Mouse (Mus musculus) left cerebral cortex, postnatal 10 days (tissue): ENCODE measurements around the gene Rad51b. TPM values are rescaled to one million over a fixed set of nuclear protein-coding genes. Genes with fewer than 3 reads are reported as not detected.

ENCODE experiments used
- DNase-seq, 2 experiments: peaks; one replicate each; pipeline ENCODE4 v3.0.0; 2021 to 2022; ENCODE audit warnings: low spot score in 2 of 2, mixed read lengths in 1 of 2; ENCODE audit errors: extremely low spot score in 1 of 2
- intact Hi-C: fragments of 180-260 bp; cut with DNase I; formaldehyde crosslinking; loops from one replicate; pipeline ENCODE4 v1.15.1; 2025
- total RNA-seq, 2 experiments: library from RNA; stranded (reverse); gene quantifications; 2 replicates each; pipeline ENCODE4 v1.2.3; 2021

The Rad51b gene
- total RNA-seq, 2 experiments from 2014 or later, result 0.43 to 0.71 TPM

- no peak for DNase-seq
- intact Hi-C loops, result no loop called here
Measured at GRCm38 (mm10) chr12:79455061-79455847, 158.2 kb downstream of the Rad51b start.

DNA sequence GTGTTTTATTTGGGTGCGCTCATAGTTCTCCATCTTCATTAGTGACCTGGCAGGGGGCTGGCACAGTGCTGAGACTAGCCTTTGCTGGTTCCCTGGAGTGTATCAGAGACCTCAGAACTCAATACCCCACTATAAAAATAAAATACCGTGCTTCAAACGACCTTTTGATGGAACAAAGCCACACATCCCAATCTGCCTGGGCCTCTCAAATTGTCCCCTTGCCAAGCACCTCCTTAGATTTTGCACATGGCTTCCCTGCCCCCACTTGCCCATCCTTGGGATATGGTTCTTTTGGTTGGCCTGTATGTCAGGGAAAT lies 158.7 kb downstream of the Rad51b start:
- DNase-seq, result no peak
- intact Hi-C loops, result no loop called here

DNA sequence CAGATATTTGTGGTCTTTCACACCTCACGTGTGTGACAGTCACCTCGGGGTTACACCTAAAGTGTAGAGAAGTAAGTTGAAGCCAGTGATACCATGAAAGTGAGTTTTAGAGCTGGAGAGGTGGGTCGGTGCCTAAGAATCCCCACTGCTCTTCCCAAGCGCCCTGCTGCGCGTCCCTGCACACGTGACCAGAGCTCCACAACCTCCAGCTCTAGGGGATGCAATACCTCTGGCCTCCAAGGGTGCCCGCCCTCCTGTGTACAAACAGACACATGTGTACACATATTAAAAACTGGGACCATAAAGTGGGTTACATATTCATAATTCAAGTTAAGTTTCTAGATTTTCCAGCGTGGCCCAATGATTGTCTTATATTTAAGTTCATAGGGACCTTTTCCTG lies 159.2 kb downstream of the Rad51b start:
- intact Hi-C loops, result no loop called here
- no peak for DNase-seq

DNA sequence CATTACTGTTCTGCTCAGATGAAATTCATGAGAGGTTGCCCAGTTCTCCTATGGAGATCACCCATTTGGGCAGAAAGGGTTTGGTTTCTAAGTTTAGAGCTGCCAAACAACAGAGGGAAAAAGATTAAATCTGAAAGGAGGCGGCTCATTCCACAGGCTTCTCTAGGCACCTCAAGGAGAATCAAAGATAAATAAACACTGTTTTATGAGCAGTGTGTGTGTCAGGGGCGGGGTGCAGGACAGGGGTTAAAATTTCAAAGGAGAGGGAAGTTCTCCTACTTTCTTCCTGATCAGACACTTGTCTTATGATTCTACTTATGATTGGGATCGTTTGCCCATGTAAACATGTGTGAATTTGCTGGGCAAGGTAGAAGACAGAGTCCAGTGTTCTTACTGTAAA lies 166.3 kb downstream of the Rad51b start:
- DNase-seq, result no peak
- intact Hi-C loops, result no loop called here

DNA sequence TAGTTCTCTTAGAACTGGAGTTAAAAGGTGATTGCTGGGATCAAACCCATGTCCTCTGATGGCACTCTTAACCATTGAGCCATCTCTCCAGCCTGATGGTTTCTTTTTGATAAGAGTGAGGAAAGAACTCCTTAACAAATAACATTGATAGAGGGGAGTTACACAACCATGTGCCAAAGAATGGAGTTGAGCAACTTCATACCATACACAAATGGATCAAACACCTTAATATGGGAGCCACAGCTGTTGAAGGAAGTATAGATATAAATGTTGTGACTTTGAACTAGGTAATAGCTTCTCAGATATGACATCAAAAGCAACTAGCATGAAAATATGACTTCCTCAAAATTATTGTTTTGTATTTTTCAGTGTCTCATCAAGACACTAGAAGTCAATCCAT lies 173.0 kb downstream of the Rad51b start:
- DNase-seq, result no peak
- intact Hi-C loops, result no loop called here

DNA sequence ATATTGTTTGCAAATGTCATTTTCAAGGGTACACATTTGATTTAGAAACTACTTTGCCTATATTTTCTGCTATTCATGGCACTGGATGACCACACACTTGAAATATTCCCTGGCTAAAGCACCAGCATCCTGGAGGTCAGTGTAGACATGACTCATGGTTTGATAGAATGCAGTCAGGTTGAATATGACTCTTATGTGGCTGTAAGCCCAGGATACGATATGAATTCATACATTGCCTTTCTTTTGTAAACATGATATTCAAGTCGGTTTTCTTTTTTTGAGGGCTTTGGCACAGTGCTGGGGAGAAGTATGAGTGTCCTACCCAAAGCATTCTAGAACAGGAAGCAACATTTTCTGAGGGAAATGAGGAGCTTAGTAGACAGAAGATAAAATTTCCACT lies 174.8 kb downstream of the Rad51b start:
- intact Hi-C loops, result no loop called here
- DNase-seq, result no peak

DNA sequence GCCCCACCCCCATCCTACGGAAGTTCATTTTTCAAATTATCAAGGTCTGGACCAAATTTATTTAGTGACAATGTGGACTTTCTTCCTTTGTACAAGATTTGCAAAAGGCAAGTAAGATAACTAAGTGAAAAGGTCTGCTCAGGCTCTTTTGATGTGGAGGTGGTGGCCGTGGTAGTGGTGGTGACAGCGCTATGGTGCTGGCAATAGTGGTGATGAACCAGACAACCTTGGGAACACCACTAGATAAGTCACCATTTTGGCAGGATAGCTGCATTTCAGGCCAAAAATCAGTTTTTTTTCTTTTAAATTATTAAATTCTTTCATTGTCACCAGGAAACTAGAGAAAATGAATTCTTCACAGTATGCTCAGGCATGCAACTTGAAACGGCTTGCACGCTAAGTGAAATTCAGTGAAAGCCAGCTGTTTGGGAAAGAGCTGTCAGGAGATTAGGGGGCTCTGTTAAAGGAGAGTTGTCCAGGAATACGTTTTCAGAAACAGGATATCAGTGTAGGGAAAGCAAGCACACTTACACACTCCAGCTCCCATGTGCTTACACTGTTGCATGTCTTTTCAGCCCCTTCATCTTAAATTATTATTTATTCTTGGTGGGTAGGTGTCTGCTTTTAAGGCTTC lies 179.4 kb downstream of the Rad51b start:
- no peak for DNase-seq
- intact Hi-C loops, result no loop called here

DNA sequence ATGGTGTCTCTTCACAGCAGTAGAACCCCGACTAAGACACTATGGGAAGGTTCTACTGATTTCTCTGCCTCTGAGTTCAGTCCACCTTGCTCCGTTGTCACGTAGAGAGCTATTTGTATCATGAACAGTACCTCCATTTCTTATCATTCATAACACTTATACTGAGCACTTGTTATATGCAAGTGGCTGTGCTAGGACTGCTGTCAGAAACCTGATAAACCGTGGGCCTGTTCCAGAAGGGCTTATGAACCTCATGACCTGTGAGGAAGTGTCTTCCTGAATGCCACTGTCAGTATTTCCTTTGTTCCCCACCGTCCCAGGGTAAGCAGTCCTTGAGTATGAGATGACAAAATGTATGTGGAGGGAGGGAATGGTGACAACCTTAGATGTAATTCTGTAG lies 181.7 kb downstream of the Rad51b start:
- DNase-seq, result no peak
- intact Hi-C loops, result no loop called here

DNA sequence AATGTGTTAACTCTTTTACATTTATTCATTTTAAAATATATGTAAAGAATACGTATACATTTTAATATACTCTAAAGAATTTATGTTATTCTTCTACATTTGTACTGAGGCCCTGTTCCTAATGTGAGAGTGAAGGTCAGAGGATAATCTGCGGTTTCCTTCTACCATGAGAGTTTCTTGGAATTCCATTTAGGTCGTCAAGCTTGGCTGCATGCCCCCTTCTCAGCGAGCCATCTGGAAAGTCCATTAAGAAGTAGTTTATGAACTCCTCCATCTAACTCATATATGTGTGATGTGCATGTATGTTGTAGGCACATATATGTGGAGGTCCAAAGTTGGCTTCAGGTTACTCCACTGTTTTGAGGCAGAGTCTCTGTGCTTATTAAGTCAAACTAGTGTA lies 188.4 kb downstream of the Rad51b start:
- intact Hi-C loops, result no loop called here
- no peak for DNase-seq

- intact Hi-C loops, result no loop called here
- peak; percentile 34 to 52 for DNase-seq
Measured at GRCm38 (mm10) chr12:79488590-79489242, 191.6 kb downstream of the Rad51b start.

DNA sequence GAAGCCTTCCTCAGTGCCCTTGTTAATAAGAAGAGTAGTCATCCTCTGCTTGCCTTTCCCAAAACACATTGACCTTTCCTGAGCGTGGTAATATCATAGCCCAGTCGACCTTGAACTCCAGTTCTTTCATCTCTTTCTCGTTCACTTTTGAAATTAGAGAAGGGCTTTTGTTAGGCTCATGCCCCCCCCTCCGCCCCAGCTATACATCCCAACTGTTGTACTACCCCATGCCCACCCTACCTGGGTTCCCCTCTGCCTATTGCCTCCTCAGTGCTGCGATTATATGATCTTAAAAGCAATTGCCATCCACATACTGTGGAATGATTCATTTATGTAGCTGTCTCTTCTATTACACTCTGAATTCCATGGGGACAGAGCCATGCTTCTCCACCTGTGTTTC lies 193.5 kb downstream of the Rad51b start:
- DNase-seq, result no peak
- intact Hi-C loops, result no loop called here

DNA sequence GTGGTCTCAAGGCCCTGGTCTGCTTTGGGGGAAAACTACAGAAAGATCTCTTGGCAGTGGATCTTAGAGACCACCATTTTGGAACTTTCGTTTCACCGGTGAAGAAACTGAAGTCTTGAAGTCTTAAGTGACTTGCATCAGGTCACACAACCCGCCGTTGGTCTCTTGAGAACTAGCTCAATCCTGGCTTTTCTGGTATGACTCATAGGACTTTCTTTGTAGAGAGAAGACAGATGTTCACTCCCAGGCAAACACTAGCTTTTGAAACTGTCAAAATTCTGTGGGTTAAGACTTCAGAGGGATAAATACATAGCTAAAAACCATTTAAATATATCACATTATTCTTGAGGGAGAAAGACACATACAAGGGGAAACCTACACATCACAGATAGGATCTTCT lies 195.1 kb downstream of the Rad51b start:
- intact Hi-C loops, result no loop called here
- DNase-seq, result no peak

- intact Hi-C loops, result no loop called here
- DNase-seq, result no peak
Measured at GRCm38 (mm10) chr12:79492613-79493012, 195.5 kb downstream of the Rad51b start.

DNA sequence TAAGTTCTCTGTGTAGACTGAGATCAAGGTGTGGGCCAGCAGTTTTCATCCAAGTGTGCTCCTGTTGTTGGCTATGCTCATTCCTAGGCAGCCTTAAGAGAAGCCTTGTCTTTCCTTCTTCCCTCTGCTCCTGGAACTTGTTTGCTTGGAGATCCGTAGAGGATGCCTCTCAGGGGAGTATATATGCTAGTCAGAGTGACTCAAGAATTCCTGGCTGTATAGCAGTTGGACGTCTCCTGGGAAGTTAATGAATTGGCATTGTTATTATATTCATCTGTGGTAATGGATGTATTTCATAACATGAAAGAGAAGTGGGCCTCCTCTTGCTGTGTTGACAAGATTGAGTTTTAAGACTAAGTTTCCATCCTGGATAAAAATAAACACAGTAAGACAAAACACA lies 196.4 kb downstream of the Rad51b start:
- DNase-seq, result no peak
- intact Hi-C loops, result no loop called here

GRCm38 (mm10) chr12:79498326-79498725 lies 201.2 kb downstream of the Rad51b start:
- intact Hi-C loops, result no loop called here
- DNase-seq, result no peak

- DNase-seq, result no peak
- intact Hi-C loops, result no loop called here
Measured at GRCm38 (mm10) chr12:79499809-79500208, 202.7 kb downstream of the Rad51b start.

DNA sequence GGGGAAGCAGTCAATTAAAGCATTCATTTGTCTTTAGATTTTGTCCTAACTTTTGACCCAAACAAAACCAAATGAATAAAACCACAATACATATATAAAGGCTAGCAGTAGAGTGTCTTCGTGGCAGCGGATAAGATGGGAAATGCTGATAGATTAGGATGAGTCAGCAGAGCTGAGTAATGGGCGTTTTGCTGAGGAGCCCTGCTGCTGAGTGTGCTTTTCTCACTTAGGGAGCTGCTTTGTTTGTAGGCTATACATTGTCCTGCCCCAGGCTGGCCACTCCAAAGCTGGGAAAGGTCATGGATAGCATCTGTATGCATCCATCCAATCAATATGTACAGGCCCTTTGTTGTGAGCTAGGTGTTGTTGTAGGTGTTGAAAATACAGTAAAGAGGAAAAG lies 204.8 kb downstream of the Rad51b start:
- intact Hi-C loops, result no loop called here
- DNase-seq, result no peak

DNA sequence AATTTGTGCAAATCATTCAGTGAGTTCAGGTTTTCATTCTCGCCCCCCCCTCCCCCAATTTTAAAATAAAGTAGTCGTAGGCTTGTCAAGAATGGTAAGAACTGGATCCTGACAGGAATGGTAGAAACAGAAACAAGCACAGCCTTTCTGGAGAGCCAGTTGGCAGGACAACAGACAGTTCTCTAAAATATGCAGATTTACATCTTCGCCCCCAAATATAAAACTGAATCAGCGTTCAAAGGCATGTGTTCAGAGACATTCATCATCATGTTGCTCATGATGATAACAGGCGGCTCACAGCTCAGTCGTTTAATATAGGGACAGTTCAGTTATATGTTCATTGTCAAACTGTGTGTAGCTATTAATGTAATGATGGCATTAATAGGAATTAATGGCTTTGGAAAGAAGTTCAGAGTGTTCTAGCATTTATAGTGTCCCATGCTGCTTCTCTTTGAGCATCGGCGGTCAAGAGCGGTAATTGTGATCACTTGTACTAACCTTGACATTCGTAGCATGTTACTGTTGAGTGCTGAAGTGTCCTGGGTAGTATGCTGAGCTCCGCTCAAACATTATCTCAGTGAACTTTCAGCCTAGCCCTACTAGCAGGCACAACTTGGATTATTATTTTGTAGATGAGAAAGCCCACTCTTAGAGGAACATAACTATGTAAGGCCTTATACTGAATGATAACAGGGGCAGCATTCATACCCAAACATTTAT lies 205.9 kb downstream of the Rad51b start:
- intact Hi-C loops, result no loop called here
- no peak for DNase-seq

DNA sequence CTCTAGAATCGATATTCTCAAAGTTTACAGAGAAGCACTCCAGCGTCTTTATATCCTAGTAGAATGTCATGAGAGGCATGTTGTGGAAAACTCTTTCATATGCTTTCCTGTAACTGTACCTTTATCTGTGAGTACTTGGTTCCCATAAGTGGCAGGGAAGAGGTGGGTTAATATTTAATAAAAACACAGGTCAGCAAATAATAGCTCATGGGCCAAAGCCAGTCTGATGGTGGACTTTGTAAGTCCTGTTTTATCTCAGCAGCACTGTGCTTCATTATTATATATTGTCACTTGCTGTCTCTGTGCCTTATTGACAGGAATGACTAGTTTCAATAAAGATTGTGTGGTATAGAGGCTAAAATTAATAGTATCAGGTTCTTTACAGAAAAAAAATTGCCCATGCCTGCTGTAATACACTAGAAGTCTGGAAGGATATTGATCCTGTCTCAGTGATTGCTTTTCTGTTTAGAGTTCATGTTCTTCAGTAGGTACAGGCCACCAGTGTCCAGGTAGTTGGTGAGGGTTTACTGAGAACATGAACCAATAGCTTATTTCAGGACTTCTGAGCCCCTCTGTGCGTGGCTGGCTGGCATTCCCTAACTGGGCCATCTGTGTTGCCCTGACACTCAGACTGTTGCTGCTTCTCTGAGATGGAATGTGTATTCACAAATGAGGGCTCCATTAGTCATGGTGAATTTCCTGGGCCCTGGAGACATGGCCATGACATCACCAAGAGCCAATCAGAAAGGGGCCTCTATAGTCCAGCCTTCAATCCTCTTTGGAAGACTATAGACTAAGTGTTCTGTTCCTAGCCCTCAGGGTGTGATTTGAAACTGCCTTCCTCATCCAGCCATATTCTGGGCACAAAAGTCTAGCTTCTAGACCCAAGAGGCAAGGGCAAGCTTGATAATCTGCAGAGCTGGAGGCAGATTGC lies 206.8 kb downstream of the Rad51b start:
- DNase-seq, result no peak

More for the DNA sequence above, 206.8 kb downstream of the Rad51b start:
- intact Hi-C loops, result no loop called here
